Mouse (Mus musculus) neural tube, embryonic 14.5 days (tissue): ENCODE results near the gene Prkd2. TPM values are rescaled to one million over a fixed set of nuclear protein-coding genes. Genes with fewer than 3 reads are reported as not detected.
A peak's percentile ranks its signal among the peaks of the same experiment; 100 is the strongest.

Experiments used
- ATAC-seq: fragments of 200-750 bp; cut with Nextera tagmentation; 2 replicates; pipeline ENCODE4 v1.8.0; 2017; ENCODE audit warnings: low read depth, mild to moderate bottlenecking, moderate TSS enrichment, moderate library complexity
- H3K27ac ChIP-seq: fragments of 300-500 bp; sonication (generic); 2 replicates; pipeline ENCODE4 v1.5.1; 2014; ENCODE audit warnings: low read depth, mild to moderate bottlenecking, control low read depth, low read length, moderate library complexity, mixed read lengths
- H3K27me3 ChIP-seq: fragments of 300-500 bp; sonication (generic); 2 replicates; pipeline ENCODE4 v1.6.1; 2014; ENCODE audit warnings: low read length; ENCODE audit not compliant: control insufficient read depth, insufficient read depth
- H3K36me3 ChIP-seq: fragments of 300-500 bp; sonication (generic); 2 replicates; pipeline ENCODE4 v1.6.1; 2014; ENCODE audit warnings: low read length, mixed read lengths; ENCODE audit not compliant: control insufficient read depth, insufficient read depth
- H3K4me1 ChIP-seq: fragments of 300-500 bp; sonication (generic); 2 replicates; pipeline ENCODE4 v1.6.1; 2014; ENCODE audit warnings: low read length; ENCODE audit not compliant: control insufficient read depth, insufficient read depth
- H3K4me2 ChIP-seq: fragments of 300-500 bp; sonication (generic); 2 replicates; pipeline ENCODE4 v1.6.1; 2014; ENCODE audit warnings: mild to moderate bottlenecking, low read depth, low read length, control low read depth
- H3K4me3 ChIP-seq: fragments of 300-500 bp; sonication (generic); 2 replicates; pipeline ENCODE4 v1.5.1; 2014; ENCODE audit warnings: low read depth, low read length, control low read depth, mixed read lengths
- H3K9ac ChIP-seq: fragments of 300-500 bp; sonication (generic); replicated peaks from 2 replicates; pipeline ENCODE4 v1.6.1; 2014; ENCODE audit warnings: low read depth, mild to moderate bottlenecking, control low read depth, low read length, mixed read lengths
- H3K9me3 ChIP-seq: fragments of 300-500 bp; sonication (generic); 2 replicates; pipeline ENCODE4 v1.6.1; 2016; ENCODE audit warnings: low read length; ENCODE audit not compliant: control insufficient read depth
- WGBS: fragments of 180-500 bp; shearing (Covaris S2); extraction: QIAGEN DNeasy Blood & Tissue Kit; methylation state at CpG from one replicate; pipeline ENCODE4 v1.1.7; 2014; 5-methylcytosine and 5-hydroxymethylcytosine counted together
- polyA plus RNA-seq: library from polyadenylated mRNA; unstranded; fragments of >200 nt; fragmentation: Nextera tagmentation; extraction: Ambion mirVana; gene quantifications from 2 replicates; pipeline ENCODE4 v1.2.1, GENCODE M21; 2014

The Prkd2 gene
- polyA plus RNA-seq, 1 experiment from 2014 or later: 4.5 TPM

DNA sequence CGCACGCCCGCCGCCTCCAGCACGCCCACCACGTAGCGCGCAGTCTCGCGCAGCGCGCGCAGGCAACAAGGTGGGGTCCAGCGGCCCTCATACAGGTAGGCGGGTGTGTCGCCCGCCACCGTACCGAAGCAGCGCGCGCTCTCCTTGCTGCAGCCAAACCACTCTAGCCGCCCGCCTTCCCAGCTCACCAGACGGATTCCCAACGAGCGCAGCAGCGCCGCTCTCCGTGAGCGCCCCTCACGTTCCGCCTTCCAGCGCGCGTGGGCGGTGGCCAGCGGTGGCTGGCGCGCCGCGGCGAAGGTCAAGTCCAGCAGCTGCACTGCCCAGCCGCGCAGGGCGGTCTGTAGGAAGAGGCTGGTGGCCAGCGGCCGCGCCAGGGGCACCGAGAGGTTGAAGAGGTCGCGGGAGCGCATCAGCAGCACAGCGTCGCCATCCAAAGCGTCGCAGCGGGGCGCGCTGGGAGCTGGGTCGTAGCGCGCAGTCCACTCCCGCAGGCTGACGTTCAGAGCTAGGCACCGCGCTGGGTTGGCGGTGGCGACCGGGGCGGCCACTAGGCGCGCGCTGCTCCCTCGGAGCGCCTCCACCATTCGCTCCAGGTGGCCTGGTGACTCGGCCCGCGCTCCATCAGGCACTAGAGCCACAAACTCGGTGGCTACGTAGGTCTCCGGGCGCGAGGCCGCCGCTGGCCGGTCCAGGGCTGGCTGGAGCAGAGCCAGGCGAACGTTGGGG, 31.6 kb upstream of the Prkd2 start:
- H3K27me3 ChIP-seq: no peaks in the 10 kb centered on the region
- WGBS: 4% methylated on average over 87 of the region's 90 CpGs
- ATAC-seq: peak; percentile 50
- H3K4me2 ChIP-seq: peak overlapping the region; percentile 63
- no peaks in the 10 kb centered on the region for H3K36me3 ChIP-seq
- peak overlapping the region; percentile 58 for H3K9ac ChIP-seq
- peak overlapping the region; percentile 81 for H3K27ac ChIP-seq
- H3K9me3 ChIP-seq: no peaks in the 10 kb centered on the region
- H3K4me3 ChIP-seq: peak overlapping the region; percentile 46
- H3K4me1 ChIP-seq: peaks cover 27% of the 10 kb centered on the region

DNA sequence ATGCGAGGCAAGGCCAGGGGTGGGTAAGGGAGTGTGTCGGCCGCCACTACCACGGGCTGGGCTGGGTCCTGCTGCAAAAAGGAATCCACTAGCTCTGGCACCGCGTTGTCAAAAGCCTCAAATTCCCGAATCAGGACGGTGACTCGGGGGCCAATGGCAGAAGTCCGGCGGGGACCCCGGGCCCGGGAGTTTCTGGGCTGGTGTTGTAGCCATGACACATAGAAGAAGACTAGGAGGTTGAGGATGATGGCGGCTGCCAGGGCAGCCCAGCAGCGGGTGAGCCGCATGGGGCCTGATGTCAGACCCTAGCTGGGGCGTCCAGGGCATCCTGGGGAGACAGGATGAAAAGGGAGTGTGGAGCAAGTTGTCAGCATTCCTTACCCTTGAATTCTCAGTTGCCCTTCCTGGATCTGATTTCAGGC, 31.0 kb upstream of the Prkd2 start:
- no peaks in the 10 kb centered on the region for H3K27me3 ChIP-seq
- H3K4me3 ChIP-seq: peak overlapping the region; percentile 46
- 14% methylated on average over 17 of the region's 17 CpGs for WGBS
- peak overlapping the region; percentile 58 for H3K9ac ChIP-seq
- H3K4me2 ChIP-seq: peak overlapping the region; percentile 63
- ATAC-seq: no peak
- H3K27ac ChIP-seq: peak overlapping the region; percentile 81
- H3K4me1 ChIP-seq: peaks cover 27% of the 10 kb centered on the region
- H3K36me3 ChIP-seq: no peaks in the 10 kb centered on the region
- H3K9me3 ChIP-seq: no peaks in the 10 kb centered on the region

DNA sequence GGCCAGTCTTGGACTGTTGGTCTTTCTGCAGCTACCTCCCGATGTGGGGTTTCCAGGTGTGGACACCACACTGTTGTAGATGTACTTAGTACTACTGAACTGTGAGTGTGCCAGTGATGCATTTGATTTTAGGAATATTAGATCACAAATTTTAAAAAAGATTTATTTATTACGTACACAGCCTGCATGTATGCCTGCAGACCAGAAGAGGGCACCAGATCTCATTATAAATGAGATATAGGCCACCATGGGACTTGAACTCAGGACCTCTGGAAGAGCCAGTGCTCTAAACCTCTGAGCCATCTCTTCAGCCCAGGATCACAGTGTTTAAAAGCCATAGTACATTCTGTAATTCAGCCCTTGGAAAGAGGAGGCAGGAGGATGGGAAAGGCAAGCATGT, 30.2 kb upstream of the Prkd2 start:
- ATAC-seq: no peak
- Histone ChIP-seq H3K4me3 (no peak overlapping the region), H3K4me1 (peaks cover 30% of the 10 kb centered on the region), H3K27me3 (no peaks in the 10 kb centered on the region), H3K27ac (no peak overlapping the region), H3K36me3 (no peaks in the 10 kb centered on the region), H3K4me2 (no peak overlapping the region), H3K9me3 (no peaks in the 10 kb centered on the region), H3K9ac (no peak overlapping the region)
- WGBS: 75% methylated on average over 2 of the region's 2 CpGs

DNA sequence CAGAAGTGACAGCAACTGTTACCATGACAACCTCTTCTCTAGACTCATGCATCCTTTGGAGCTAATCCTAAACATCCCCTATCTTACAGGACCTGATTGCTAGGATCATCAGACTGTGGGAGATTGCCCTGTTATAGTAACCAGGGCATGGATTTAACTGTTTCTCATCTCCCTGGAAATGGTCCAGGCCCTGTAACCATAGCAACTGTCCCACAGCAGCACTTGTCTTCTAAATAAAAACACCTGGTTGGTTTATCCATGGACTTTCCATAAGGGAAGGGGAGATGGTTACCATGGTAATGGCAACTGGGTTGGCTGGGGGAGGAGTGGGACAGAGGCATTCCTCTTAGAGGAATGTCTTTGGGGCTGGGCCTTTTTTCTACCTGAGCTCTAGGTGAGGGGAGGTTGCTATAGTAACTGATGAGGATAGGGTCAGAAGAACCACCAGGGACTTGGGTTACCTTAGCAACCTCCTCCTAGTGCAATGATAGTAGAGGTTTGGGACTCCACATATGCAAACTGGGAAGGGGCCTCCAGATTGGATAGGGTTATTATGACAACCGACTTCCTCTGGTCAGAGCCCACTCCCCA, 27.3 kb upstream of the Prkd2 start, which contains the start of gene Strn4:
Gene Strn4, plus strand, starts transcription at position 539 of the 591 bp plus-strand sequence.
- Histone ChIP-seq H3K4me3 (peak within 1 kb of the TSS; percentile 98), H3K4me1 (peaks cover 60% of the 10 kb centered on the region), H3K9ac (peak within 1 kb of the TSS; percentile 100), H3K4me2 (peak within 1 kb of the TSS; percentile 97), H3K36me3 (no peaks in the 10 kb centered on the region), H3K27me3 (no peaks in the 10 kb centered on the region), H3K27ac (peak within 1 kb of the TSS; percentile 100), H3K9me3 (no peaks in the 10 kb centered on the region)
- peak; percentile 80 for ATAC-seq
- 4% methylated on average over 1 of the region's 1 CpGs for WGBS

DNA sequence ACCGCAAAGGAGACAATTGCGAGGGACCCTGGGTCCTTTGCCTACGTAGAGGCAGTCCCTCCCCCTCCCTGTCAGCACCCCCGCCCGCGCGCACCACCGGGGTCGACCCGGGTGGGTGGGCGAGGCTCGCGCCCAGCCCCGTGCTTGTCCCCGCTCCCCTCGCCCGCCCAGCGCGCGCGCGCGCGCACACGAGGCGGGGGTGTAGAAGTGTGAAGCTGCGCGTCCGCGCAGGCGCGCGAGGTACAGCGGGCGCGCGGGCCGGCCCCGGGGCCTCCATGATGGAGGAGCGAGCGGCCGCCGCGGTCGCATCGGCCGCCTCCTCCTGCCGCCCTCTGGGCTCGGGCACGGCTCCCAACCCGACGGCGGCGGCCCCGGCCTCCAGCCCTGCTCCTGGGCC, 26.6 kb upstream of the Prkd2 start:
- H3K4me3 ChIP-seq: peak overlapping the region; percentile 98
- H3K9ac ChIP-seq: peak overlapping the region; percentile 100
- H3K4me1 ChIP-seq: peaks cover 63% of the 10 kb centered on the region
- no peaks in the 10 kb centered on the region for H3K9me3 ChIP-seq
- ATAC-seq: peak; percentile 65
- H3K27me3 ChIP-seq: no peaks in the 10 kb centered on the region
- H3K4me2 ChIP-seq: peak overlapping the region; percentile 97
- under 1% methylated on average over 22 of the region's 55 CpGs for WGBS
- H3K36me3 ChIP-seq: no peaks in the 10 kb centered on the region
- H3K27ac ChIP-seq: peak overlapping the region; percentile 100

DNA sequence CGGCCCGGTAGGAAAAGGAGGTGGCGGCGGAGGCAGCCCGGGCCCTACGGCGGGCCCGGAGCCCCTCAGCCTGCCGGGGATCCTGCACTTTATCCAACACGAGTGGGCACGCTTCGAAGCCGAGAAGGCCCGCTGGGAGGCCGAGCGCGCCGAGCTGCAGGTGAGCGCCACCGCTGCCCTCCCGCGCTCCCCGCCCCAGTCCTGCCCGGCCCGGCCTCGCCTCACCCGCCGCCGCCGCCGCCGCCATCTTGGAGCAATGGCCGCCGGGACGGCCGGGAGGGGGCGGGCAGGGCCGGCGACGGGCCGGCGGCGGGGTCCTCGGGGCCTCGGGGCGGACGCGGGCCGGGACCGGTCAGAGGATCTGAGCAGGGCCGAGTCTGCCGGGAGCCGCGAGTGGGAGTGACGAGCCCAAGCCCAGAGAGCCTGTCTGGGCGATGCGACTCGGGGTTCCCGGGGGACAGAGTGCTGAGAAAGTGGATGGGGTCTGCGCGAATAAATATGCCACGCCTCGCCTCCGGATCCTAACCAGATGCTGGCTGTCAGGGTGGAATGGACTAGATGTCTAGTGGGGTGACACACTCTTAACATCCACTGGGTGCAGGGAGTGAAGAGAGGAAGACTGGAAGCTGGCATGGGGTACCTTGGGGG, 26.1 kb upstream of the Prkd2 start, which contains the start of gene Fkrp:
Gene Fkrp, minus strand, starts transcription at position 258 of the 648 bp plus-strand sequence.
- Histone ChIP-seq H3K9ac (peak within 1 kb of the TSS; percentile 100), H3K4me2 (peak within 1 kb of the TSS; percentile 97), H3K4me1 (peaks cover 62% of the 10 kb centered on the region), H3K36me3 (no peaks in the 10 kb centered on the region), H3K27ac (peak within 1 kb of the TSS; percentile 100), H3K27me3 (no peaks in the 10 kb centered on the region), H3K9me3 (no peaks in the 10 kb centered on the region), H3K4me3 (peak within 1 kb of the TSS; percentile 98)
- WGBS: under 1% methylated on average over 37 of the region's 64 CpGs
- peak; percentile 44 for ATAC-seq

DNA sequence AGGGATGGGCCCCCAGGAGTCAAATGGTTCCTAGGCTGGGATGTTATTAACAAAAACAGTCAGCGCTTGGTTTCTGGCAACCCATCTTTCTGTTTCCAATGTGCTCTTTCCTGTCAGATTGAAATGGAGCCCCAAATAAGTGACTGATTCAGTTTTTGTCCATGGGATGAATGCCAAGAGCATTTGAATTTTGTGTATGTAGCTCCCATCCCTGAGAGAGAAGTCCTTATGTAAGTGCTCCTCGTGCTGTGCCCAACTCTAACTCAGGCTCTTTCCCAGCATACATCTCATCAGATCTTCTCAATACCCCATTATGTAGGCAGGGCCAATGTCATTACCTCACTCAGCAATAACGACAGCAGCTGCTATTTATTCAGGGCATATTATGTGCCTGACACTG, 25.0 kb upstream of the Prkd2 start:
- Histone ChIP-seq H3K27ac (peak overlapping the region; percentile 28; the same call in 1 of the 2 replicates), H3K9me3 (no peaks in the 10 kb centered on the region), H3K9ac (peak overlapping the region; percentile 100), H3K4me1 (peaks cover 62% of the 10 kb centered on the region), H3K4me2 (peak overlapping the region; percentile 97), H3K36me3 (no peaks in the 10 kb centered on the region), H3K27me3 (no peaks in the 10 kb centered on the region), H3K4me3 (peak overlapping the region; percentile 98)
- WGBS: 32% methylated on average over 3 of the region's 3 CpGs
- ATAC-seq: no peak

DNA sequence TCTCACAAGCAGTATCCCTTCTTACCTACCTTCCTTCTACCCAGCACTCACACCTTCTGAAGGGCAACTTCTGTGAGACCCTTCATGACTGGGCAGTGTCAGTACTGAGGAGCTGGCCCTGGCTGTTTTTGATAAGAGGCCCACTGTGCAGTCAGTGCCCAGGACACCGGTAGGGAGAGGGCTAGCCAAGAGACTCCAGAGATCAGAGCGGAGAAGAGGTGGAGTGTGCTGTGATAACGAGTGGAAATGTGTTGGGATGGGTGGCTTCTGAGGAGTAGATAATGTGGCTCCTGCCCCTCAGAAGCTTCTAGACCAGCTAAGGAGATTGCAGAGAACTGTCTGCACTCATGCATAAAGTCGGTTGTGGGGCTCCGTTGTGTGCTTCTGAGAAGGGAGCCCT, 22.9 kb upstream of the Prkd2 start:
- Histone ChIP-seq H3K4me3 (no peak overlapping the region), H3K4me1 (peaks cover 56% of the 10 kb centered on the region), H3K9ac (no peak overlapping the region), H3K27ac (no peak overlapping the region), H3K36me3 (peaks cover 12% of the 10 kb centered on the region), H3K9me3 (no peaks in the 10 kb centered on the region), H3K27me3 (no peaks in the 10 kb centered on the region), H3K4me2 (no peak overlapping the region)
- 74% methylated on average over 5 of the region's 5 CpGs for whole genome bisulfite sequencing
- ATAC-seq: no peak
